Mouse (Mus musculus): ENCODE results near the gene Zfp456.
"Not testable (repeated sequence)": the region's sequence is repeated elsewhere in the genome, so short reads cannot be mapped to it uniquely, and the experiment has no call there.

The Zfp456 gene

DNA sequence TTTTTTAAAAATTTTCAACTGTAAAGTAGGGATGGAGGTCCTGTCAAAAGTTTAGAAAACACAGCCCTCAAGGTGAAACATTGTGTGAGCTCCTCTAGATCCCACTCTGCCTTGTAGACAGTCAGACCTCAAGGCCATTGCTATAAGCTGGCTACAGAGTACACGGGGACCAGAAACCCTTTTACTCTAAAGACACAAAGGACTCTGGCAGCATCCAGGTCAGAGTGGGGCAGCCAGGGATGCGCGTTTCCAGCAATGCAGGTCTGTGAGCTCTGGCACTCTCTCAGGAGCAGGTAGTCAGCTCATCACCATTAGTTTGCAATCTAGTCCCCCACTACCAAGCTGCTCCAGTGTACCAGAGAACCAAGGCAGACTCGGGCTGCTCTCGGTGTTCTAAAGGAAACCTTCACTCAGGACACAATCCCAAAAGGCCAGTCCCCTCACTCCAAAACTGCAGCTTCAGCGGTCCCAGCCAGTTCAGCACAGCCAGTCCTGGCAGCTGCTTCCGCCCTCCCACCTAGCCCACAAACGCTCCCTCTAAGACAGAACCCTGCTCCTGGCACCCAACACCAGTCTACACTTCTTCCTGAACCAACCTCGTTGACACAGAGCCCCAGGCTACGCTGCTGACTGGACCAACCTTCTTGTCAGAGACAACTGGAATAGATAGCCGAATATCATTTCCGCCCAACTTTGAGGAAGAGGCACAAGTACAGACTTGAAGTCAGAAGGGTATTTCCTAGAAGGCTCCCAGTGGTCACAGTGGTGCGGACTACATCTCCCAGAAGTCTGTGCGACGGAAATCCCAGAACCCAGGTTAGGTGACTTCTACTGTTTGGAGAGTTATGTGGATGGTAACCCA is at the start of gene Zfp456, which contains the start of gene Gm28041:
TSS of gene Zfp456 (minus strand) at position 761 of the 862 bp plus-strand sequence.
TSS of gene Gm28041 (minus strand) at position 684 of the 862 bp plus-strand sequence.
- peak; percentile 71 to 79 for DNase-seq (ENCODE audit: low spot score in 2 of 2)

DNA sequence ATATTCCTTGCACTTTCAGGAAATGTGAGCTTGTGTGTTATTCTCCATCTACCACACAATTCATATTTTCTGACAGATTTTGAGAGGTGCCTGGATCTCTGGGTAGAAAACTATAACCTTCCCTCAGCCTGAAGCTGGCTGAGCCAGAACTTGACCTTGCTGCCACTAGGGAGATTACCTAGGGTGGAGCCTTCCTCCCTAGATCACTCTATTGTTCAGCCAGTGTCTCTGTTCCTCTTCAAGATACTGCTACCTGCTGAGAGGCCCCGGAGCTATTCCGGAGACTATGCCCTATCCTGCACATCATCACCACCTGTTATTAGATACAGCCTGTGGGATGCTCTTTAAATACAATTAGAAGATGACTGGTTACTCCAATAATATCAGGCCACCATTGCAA is 46.9 kb upstream of the Zfp456 start:
- DNase-seq (ENCODE audit: low spot score in 2 of 2) = not testable (repeated sequence)

DNA sequence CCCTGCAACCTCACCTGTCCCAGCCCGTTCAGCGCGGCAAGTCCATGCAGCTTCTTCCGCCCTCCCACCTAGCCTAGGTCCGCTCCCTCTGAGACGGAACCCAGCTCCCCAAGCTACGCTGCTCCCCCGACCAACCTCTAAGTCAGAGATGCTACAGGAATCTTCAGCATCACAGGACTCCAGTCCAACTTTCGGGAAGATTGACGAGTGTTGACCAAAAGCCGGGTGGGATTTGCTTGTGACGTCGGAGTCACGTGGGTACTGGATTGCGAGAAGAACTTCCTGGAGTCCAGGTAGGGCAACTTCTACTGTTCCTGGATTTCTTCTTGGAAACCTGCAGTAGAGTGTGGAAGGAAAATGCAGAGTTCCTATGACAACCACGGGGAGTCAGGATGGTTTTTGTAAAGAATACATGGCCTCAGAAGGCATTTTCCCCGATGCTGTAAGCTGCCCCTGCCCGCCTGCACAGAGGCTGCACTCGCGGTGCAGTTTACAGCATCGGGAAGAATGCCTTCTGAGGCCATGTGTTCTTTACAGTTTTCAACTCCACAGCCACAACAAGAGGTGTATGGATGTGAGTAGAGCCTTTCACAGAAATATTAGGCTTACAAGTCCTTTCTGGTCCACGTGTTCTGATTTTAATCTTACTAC is 45.7 kb upstream of the Zfp456 start, which contains the start of gene Zfp459:
TSS of gene Zfp459 (minus strand) at position 212 of the 651 bp plus-strand sequence.
- DNase-seq (ENCODE audit: low spot score in 2 of 2) = peak; percentile 30 to 53

DNA sequence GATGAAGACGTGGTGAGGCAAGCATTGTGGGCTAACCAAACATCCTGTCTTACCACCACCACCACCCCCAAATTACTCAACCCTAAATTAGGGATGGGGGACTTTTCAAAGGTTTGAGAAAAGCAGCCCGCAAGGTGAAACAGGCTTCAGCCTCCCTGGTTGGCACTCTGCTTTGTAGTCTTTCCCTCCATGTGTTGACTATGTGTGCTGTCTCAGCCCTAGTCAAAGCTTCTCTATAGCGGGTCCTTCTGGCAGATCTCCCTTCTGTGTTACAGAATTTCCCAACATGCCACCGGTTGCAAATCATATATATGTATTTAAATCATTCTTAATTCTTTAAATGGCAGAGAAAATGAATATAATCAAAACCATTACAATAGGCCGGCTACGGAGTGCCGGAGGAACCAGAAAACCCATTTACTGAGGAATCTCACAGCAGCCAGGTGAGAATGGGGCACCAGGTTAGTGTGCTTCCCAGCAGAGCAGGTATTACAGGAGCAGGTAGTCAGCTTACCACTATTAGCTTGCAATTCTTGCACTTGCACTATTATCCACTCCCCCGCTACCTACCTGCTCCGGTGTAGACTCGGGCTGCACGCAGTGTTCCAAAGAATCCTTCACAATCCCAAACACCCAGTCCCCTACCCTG is 45.1 kb upstream of the Zfp456 start:
- no peak for DNase-seq (ENCODE audit: low spot score in 2 of 2)

DNA sequence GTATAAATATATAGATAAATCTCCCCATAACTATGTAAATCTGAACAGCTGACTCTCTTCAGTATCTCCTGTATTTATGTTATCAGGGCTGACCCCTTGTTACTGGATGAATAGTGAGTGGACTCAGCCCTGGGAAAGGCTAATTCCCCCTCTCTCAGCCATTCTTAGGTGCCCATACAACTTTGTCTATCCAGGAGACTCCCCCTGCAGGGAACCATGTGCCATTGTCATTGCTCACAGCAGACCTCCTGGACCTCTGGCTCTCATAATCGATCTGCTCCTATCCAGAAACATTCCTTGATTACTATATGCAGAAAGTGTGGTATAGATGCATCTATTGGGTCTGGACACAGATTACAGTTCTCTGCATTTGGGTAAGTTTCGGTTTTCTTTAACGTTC is 41.2 kb upstream of the Zfp456 start:
- no peak for DNase-seq (ENCODE audit: low spot score in 2 of 2)

DNA sequence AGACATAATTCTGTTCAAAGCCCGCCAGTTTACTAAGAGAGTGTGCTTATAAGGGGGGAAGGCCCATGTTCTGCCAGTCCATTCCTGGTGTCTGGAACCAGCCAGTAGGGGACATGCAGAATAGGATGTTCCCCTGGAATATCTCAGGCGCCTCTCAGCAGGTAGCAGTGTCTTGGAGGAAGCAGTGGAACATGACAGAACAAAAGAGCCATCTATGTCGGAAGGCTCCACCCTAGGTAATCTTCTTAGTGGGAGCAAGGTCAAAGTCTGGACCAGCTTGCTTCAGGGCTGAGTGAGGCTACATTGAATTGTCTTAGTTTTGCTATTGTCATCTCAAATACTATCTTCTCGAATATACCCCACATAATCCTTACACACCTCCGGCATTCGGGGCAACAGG is 40.1 kb upstream of the Zfp456 start:
- no peak for DNase-seq (ENCODE audit: low spot score in 2 of 2)

DNA sequence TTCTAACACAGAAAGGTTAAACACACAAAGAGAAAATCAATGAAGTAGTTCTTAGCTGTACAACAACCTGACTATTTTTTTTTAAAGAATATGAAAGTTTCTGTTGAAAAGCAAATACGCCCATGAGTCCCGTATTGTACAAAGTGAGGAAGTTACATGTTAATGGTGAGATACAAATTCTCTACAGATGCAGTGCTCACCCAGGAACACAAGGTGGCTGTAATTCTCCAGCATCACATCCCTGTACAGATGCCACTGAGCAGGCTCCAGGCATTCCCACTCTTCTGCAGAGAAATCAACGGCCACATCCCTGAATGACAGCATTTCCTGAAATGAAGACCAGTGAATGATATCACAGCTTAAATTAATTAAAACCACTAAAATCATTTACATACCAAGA is 38.0 kb upstream of the Zfp456 start:
- not testable (repeated sequence) for DNase-seq (ENCODE audit: low spot score in 2 of 2)

DNA sequence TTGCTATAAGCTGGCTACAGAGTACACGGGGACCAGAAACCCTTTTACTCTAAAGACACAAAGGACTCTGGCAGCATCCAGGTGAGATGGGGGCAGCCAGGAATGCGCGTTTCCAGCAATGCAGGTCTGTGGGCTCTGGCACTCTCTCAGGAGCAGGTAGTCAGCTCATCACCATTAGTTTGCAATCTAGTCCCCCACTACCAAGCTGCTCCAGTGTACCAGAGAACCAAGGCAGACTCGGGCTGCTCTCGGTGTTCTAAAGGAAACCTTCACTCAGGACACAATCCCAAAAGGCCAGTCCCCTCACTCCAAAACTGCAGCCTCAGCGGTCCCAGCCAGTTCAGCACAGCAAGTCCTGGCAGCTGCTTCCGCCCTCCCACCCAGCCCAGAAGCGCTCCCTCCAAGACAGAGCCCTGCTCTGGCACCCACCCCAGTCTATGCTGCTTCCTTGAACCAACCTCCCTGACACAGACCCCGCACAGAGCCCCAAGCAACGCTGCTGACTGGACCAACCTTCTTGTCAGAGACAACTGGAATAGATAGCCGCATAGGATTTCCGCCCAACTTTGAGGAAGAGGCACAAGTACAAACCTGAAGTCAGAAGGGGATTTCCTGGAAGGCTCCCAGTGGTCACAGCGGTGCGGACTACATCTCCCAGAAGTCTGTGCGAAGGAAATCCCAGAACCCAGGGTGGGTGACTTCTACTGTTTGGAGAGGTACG is 23.7 kb upstream of the Zfp456 start, which contains the start of gene Zfp429:
TSS of gene Zfp429 (minus strand) at position 637 of the 721 bp plus-strand sequence.
- DNase-seq (ENCODE audit: low spot score in 2 of 2) = peak; percentile 68 to 70

DNA sequence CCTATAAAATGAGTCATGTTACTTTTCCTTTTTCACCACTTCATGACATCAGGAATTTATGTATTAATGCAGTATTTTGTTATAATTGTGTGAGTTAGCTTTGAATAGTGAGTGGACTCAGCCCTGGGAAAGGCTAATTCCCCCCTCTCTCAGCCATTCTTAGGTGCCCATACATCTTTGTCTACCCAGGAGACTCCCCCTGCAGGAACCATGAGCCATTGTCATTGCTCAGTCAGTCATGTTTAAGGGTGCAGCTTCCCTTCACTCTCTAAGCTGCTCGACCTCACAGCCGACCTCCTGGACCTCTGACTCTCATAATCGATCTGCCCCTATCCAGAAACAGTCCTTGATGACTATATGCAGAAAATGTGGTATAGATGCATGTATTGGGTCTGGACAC is 645 bp upstream of the Zfp456 start:
- DNase-seq (ENCODE audit: low spot score in 2 of 2) = not testable (repeated sequence)

DNA sequence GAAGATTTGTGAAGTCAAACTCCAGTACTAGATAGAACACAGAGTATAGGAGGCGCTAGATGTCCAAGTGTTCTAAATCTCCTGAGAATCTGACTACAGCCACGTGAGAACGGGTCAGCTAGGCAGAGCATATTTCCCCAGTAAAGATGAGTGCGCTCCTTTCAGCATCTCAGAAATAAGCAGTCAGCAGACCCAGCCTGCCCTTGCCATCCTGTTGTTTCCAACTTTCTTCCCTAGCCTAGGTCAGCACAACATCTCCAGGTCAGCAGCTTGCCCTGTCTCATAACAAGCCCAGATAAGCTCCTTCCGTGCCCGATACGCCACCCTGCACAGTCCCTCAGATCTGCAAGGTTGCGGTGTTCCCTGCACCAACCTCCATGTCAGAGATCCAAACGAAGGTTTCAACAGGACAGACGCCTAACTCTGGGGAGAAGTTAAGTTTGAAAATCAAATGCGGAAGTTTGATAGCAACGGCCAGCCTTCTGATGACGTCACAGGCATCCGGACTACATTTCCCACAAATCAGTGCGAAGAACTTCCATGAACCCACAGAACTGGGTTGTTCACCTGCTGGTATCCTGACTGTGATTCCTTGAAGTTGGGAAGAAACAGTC is 15.4 kb downstream of the Zfp456 start, which contains the start of the genes Gm28044 and Zfp953:
TSS of gene Gm28044 (minus strand) at position 406 of the 614 bp plus-strand sequence.
TSS of gene Zfp953 (minus strand) at position 475 of the 614 bp plus-strand sequence.
- DNase-seq (ENCODE audit: low spot score in 2 of 2) = peak; percentile 92 to 93

DNA sequence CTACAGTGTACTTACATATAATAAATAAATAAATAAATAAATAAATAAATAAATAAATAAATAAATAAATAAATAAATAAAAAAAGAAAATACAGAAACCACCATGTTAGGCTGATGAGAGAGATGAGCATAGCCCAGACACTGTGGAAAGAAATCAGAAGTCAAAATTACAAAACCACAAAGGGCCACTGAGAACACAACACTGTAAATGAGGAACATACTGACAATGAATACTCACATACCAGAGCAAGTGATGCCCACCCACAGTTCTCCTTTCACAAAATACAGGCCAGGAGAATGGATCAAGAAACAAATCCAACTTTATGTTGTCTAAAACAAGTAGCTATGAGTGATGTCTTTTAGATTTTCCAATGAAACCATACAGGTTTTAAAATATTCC is 23.8 kb downstream of the Zfp456 start:
- DNase-seq (ENCODE audit: low spot score in 2 of 2) = no peak

DNA sequence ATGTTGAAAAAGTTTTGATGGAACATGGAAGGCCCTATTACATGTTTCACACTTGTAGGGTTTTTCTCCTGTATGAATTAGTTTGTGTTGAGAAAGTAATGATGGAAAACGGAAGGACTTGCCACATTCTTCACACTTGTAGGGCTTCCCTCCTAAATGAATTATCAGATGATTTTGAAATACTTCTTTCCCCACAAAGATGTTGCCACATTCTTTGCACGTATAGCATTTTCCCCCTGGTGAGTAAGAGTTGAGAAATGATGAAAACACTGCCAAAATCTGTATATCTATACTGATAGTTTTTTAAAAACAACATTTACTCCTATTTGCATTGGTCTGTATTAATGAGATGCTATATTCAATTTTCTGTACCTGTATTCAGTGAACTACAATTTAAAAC is 32.2 kb downstream of the Zfp456 start:
- DNase-seq (ENCODE audit: low spot score in 2 of 2) = no peak

DNA sequence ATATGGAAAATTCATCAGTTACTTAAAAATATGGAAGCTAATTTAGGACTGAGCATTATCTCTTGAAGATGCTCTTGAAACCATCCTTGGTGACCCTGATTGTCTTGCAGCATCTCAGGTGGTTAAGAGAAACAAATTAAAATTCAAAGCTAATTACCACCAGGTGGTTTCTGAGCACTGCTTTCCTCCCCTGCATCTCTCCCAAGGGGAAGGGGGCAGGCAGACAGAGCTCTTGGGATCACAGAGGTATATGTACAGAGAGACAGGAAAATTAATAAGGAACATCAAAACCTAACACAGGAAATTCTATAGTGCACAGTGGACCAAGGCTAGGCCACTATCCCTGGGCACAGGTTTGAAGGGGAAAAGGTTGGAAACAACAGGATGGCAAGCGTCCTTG is 42.7 kb downstream of the Zfp456 start:
- DNase-seq (ENCODE audit: low spot score in 2 of 2) = no peak

DNA sequence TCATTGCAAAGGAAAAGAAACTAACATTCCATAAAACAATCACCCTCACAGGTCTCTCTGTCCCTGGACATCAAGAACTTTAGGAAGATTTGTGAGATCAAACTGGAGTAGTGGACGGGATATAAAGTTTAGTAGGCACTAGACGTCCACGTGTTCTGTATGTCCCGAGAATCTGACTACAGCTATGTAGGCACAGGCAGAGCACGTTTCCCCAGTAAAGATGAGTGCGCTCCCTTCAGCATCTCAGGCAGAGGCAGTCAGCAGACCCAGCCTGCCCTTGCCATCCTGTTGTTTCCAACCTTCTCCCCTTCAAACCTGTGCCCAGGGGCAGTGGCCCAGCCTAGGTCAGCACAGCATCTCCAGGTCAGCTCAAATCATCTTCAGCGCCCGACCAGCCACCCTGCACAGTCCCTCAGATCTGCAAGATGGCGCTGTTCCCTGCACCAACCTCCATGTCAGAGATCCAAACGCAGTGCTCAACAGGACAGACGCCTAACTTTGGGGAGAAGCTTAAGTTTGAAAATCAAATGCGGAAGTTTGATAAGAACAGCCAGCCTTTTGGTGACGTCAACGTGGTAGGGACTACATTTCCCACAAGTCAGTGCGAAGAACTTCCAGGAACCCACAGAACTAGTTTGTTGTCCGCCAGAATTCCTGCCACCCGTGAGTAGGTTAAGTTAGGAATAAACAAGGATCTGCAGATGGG is 43.4 kb downstream of the Zfp456 start, which contains the start of gene Zfp595:
TSS of gene Zfp595 (minus strand) at position 552 of the 706 bp plus-strand sequence.
- DNase-seq (ENCODE audit: low spot score in 2 of 2) = peak; percentile 84 to 87

Data from urinary bladder, postnatal 36 days (tissue).